Mouse (Mus musculus): ENCODE measurements at regions not wholly inside any gene's neighbourhood (a gene's known extent, or its start where the extent isn't known, plus 50 kb on each side); places are given as distances from the start of the nearest gene placed in this dataset.

DNA sequence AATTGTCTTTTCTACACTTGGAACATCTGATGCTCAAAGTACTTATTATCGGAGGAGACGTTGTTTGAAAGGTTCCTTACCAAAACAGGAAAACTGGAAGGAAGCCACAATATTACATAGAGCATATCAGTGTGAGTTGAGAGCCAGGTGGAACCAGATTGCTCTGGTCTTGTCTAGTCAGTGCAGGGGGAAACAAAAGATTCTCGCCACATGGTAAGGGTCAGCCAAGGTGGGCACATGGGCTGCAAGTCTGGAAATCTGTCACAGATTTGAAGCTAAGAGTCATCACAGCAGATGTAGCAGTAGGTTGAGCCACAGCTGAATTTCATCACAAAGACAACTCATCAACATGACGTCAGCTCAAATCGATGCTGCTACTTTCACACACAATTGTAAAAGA, 681.8 kb downstream of the Stpg2 start:
- DNase-seq (ENCODE audit: low spot score in 2 of 2): no peak

DNA sequence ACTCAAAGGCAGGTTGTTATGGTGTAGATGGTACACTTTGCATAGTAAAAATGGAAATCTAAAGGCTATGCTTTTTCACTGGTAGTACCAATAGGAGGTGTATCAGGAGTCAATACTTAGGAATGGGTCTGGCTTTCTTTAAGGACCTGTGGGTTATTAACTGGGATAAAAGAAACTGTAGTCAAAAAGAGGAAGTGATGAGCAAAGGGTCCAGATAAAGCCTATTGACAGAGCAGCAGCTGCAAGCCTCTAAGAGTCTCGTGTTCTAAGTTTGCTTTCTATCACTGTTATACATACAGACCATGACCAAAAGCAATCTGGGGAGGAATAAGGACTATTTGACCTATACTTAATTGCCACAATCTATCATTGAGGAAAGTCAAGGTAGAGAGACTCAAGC, 683.0 kb downstream of the Stpg2 start:
- DNase-seq (ENCODE audit: low spot score in 2 of 2): no peak

DNA sequence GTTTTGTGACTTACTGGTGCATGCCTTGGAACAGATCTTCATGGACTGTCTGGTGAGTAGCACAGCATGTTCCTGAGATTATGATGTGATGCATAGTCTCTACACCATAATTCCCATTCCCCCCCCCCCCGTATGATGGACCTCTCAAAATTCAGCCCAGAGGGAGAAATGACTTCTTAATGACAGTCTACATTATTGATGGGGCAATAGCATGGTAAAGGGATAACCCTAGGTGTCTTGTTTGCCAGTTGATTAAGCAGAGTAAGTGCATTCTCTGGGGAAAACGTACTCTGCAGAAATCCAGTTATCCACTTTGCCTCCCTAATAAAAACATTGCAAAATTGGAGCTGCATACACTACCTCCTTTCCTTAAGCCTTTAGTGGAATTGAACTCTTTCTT, 684.7 kb downstream of the Stpg2 start:
- no peak for DNase-seq (ENCODE audit: low spot score in 2 of 2)

DNA sequence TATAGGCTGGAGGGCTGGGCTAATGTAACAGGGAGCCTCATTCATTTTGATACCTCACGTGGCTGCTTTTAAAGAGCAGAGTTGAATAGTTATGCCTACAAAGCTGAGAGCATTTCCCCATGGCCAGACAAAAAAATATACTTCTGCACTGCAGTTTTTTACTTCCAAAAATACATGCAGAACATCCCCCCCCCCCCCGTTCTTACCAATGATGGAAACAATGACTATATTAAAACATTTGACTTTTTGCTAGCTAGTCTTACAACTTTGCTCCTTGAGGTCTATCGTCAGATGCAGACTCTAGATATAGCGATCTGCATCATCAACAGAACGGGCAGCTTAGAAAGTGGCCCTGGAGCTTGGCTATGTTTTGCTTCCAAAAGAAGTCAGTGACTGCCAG, 692.4 kb downstream of the Stpg2 start:
- no peak for DNase-seq (ENCODE audit: low spot score in 2 of 2)

DNA sequence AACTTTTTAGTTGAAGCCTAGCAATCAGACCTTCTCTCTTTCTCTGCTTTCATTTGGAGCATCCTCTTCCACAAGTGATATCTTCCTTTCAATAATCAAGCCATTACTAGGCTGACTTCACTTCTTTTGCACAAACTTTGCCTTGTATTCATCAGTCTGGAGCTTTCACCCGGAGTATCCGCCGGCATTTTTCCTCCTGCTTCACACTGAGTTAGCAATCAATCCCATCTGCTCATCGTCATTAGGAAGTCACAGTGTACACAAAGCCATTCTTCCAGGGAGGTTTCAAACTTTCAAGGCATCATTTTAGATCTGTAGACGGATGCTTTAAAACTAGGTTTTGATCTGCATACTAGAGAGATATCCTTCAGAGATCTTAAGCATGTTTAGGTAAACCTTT, 693.7 kb downstream of the Stpg2 start:
- DNase-seq (ENCODE audit: low spot score in 2 of 2): no peak

DNA sequence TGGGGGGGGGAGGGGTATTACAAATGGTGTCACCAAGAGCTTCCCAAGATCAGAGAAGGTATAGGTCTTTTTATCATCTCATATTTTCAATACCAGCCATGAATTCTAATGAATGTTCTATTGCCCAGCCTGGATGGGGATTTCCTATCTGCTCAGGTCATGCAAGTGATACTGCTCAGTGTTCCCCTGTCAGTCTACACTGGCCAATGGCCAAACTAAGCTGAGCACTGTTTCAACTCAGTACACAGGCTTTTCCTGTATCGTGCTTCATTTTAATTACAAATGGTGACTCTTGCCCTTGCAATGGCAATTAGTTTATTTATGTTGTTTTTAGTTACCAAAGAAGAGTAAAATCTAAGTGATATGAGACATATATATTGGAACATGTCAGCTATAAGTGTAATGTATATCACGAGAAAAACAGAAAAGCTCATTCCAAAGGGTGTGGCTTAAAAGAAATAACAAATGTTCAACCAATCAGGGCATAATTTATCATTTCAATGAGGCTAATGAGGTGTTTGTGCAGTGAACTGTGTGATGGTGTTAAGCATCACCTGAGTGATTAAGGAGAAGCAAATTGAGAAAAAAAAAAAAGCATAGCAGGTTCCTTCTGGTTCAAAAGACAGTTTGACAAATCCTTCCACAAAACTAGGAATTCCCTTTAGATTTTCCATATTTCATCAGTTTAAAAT, 708.3 kb downstream of the Stpg2 start:
- no peak for DNase-seq (ENCODE audit: low spot score in 2 of 2)

DNA sequence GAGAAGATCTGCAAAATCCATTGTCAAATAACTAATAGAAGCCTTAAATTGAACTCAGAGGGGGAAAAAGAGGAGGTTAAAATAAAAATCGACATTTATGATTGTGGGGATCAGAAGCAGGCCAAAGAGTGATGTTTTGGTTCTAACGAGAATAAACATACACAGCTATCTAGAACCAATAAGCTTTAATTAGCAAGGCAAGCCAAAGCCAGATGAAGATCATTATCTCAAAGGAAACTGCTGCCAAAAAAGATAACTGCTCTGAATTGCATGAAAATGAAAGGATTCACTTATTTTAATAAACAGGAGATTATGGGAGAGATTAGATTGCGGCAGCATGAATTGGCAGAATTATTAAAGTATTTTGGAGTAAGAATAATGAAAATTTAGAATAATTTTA, 716.8 kb downstream of the Stpg2 start:
- no peak for DNase-seq (ENCODE audit: low spot score in 2 of 2)

DNA sequence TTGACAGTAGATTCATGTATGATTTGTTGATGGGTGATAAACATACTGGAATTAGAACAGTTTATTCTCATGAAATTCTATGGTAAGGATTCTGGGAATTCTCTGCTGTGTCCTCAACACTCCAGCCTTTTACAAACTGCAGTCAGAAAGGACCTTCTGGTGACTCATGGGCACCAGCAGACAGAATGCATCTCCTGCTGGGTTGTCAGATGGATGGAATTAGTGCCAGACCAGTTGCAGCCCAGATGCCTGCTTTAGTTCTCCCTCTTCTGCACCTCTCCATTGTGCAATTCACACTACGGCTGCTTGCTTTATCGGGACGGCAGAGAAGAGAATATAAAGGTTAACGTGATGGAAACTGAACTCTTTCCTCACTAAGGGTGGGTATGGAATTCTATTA, 727.5 kb downstream of the Stpg2 start:
- no peak for DNase-seq (ENCODE audit: low spot score in 2 of 2)

DNA sequence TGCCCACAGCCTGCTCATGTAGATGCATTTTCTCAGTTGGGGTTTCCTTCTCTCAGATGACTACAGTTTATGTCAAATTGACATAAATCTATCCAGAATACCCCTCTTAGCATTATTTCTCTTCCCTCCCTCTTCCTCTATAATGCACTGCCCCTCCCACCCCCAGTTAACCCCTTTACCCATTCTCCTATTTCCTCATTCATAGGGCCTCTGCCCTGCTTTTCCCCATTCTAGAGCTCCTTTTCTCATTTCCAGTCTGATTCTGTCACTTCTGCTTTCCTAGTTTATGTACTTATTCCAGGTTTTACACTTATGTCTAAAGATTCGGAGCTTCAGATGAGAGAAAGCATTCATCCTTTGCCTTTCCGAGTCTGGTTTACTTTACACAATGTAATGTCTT, 740.7 kb downstream of the Stpg2 start:
- DNase-seq (ENCODE audit: low spot score in 2 of 2): no peak

DNA sequence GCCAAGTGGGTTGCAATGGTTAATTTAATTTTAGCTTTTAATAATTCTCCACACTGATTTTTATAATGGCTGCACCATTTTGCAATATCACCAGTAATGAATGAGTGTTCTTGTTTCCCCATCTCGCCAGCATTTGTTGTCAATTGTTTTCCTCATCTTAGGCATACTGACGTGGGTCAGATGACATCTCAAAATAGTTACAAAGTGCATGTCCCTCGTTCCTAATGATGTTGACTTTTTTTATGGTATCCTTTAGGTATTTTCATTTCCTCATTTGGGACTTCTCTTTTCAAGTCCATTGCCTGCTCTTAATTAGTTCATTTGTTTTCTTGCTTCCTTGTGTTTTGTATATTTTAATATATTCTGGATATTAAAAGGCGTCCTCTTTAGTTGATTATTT, 741.8 kb downstream of the Stpg2 start:
- DNase-seq (ENCODE audit: low spot score in 2 of 2): no peak

DNA sequence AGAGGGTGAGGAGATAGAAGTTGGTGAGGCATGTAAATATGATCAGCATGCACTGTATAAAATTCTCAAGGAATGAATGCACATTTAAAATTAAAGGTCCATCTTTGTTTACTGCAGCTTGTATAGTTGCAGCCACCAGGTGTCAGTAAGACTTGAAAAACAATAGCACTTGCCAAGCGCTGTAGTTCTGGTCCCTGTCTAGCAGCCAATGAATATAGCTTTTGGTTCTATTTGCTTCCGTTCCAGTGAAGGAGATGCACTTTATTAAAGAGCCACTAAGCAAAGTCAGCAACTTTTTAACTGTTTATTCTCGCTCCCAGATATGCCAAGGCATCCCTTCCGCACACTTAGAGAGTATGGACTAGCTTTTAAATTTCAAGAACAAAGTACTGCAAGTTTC, 743.6 kb downstream of the Stpg2 start:
- no peak for DNase-seq (ENCODE audit: low spot score in 2 of 2)

DNA sequence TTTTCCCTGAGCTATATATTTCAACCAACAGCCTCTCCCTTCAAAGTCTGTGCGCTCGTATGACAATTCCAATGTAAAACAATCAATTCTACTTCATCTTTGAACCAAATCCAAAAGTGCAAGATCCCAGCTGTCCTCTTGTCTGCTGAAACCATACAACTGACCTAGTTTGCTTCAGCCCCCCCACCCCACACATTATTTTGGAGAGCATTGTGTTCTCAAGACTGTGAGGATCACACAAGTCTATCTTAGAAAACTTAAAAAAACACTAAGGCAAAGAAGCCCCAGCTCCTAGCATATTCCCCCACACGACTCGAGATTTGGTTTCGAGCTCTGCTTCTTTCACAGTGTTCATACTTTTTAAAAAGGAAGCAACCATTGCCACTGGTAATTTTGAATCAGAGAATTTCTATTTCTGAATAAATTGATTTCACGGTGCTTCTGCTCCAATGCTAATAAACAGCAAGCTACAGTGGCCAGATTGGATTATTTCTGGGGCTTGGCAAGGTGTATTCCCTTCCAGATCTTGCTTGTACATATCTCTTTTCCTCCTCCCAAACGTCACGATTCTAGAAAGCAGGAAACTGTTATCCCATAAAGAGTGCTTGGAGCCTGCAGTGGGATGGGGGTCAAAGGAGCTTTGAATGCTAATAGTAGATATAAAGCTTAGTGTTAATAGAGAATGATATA, 744.7 kb downstream of the Stpg2 start:
- DNase-seq (ENCODE audit: low spot score in 2 of 2): no peak

DNA sequence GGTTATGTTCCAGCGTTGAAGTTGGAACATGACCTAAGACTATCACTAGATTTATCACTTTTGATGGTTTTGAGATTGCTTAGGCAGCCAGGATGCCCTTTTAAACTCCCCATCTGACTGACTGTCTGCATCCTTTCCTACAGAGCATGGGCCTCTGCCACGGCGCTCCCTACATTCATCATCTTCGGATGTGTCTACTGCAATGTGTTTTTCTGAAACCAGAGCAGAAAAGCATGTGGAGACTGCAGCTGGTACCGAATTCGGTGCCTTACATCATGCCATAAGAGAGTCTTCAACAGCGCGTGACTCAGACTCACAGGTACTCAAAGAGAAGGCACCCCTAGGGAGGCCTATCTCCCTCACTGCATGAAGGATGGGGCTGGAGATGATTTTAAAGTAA, 746.0 kb downstream of the Stpg2 start:
- no peak for DNase-seq (ENCODE audit: low spot score in 2 of 2)

DNA sequence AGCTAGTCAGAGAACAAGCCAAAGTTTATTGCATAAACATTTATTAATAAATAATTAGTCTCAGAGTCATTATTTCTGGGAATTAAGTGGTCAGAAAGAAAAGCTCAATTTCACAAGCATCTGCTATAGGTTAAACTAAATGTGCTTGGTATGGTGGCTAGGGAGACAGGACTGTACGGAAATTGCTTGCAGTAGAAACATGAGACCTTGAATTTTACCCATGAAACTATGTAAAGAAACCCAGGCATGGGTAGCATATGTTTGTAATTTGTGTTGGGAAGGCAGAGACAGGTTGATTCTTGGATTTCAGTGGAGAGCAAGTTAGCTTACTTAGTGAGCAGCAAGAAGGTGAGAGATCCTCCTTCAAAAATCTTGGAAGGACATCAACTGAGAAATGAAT, 772.7 kb downstream of the Stpg2 start:
- DNase-seq (ENCODE audit: low spot score in 2 of 2): no peak

DNA sequence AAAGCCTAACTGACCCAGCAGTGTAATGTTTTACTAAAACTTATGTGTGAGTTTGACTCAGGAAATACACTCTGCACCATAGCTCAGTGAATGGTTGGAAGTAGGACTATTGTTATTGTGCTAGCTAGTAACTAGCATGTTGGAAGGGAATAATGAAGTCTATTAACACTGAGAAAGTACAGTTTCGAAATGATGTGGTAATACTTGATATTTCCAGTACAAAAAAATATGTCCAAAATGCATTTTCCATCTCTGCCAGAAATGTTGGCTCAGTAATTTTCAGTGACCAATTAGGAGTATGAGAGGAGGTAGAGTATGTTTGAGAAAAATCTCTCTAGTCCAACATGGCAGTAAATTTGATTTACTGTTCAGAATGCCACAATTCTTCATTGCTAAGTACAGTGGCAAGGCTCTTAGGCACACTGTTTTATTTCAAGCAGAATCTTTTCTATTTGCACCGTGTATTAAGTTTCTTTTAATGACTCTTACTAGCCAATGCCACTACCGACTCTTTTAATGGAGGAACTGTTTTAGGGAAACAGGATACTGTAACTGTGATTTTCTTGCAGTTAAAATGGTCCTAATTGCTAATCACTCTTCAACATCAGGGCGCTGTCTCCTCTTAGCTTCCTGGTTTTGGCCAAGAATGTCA, 780.5 kb downstream of the Stpg2 start:
- no peak for DNase-seq (ENCODE audit: low spot score in 2 of 2)

DNA sequence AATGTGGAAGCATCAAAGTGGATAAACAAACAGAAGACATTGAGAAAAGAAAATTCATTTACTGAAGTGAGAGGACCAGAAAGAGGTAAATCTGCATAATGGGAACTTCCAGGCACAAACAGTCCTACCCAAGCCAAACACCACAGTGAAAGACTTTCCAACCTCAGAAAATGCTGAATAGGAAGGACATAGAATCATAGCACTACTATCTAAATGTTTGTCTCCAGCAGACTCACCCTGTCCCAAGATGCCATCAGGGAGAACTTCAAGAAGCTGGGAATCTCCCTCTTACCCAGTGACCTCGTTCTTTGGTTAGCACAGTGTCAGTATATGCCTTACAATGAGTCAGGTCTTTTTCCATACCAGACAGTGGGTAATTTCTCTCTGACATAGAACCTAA, 783.4 kb downstream of the Stpg2 start:
- no peak for DNase-seq (ENCODE audit: low spot score in 2 of 2)

DNA sequence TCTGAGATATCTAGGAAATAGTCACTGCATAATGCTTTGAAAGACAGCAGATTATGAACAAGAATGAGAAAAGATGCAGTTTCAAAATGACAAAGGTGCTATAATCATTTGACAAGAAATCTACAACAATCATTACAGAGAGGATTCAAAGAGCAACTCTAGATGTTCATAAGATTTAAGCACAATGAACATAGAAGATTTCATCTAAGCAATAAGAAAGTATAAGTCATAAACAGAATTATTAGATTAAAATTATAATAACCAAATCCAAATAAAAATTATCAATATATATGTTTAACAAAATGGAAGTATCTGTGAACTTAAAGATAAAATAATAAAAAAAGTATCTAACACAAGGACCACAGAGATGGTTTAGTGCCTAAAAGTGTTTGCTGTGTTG, 783.9 kb downstream of the Stpg2 start:
- DNase-seq (ENCODE audit: low spot score in 2 of 2): no peak

DNA sequence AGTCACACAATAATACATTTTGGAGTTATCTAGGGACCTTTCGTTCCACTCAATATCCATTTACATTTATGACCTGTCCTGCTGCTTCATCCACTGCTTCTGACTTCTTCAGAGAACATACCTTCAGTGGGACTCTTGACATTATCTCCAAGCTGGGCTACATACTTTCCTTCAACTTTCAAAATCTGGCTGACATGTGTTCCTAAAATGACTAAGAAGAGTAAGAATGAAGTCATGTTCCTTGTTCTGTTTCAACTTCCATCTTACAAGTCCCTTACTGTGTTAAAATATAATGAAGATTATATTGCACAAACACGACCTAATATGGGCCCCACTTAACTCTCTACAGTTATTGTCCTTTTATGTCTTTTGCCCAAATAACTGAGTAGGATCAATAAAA, 807.0 kb downstream of the Stpg2 start:
- DNase-seq (ENCODE audit: low spot score in 2 of 2): no peak

DNA sequence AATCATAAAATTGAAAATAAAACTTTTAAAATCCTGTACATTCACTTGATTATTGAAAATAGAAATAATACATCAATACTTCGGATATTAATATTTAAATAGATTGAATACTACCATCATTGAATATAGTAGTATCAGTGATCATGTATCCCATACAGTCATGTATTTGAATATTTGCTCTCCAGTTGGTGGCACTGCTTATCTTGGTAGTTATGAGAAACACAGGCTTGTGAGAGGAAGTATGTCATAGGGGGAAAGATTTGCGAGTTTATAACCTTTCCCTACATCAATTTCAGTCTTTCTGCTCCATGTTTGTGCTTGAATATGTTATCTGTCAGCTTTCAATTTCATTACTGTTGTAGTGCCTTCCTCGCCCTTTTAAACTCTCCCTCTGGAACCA, 828.6 kb downstream of the Stpg2 start:
- DNase-seq (ENCODE audit: low spot score in 2 of 2): no peak

DNA sequence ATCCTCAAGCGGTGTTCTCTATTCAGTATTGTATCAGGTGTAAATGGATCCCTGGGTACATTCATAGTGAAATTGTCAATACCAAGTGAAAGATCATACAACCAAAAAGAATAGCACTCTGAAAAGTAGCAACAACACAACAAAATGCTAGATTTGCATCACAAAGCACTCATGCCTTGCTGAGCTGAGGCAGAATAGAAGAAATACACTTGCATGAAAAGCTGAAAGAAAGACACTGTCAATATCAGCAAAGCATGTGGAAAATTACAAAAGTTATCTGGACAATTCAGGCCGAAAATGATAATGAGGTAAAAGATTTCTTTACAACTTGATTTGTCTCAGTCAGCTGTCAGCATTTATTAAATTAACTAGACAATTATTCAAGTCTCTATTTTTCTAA, 829.6 kb downstream of the Stpg2 start:
- no peak for DNase-seq (ENCODE audit: low spot score in 2 of 2)

DNA sequence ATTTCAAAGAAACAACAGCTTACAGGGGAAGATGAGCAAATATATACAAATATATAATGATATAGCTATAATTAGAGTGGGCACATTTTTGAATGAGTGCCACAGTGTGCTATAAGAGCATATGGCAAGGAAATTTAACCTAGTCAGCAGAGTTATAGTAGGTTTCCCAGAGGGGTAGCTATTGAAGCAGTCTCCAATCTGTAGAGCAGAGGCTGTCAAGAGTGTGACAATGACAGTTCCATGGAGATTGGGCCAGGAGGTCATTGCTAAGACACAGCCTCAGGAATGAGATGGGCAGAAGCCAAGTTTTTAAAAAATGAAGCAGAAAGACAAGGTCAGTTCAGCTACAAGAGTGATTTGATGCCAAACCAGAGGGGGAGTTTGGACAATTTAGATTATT, 839.4 kb downstream of the Stpg2 start:
- DNase-seq (ENCODE audit: low spot score in 2 of 2): no peak

DNA sequence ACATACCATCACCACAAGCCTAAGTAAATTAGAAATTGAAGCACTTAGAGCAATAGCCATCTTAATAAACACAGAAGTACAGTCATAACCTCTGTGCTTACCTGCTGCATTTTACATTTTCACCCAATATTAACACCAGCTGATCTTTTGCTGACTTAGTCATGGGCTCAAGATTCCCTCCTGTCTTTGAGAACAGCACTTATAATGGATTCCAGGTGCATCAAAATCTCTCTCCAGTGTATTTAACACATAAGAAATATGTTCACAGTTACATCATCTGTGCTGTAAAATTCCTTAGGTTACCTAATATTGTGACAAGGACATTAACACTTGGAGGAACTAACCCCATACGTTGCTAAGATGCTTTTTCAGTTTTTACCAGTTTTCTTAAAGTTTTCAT, 849.1 kb downstream of the Stpg2 start:
- DNase-seq (ENCODE audit: low spot score in 2 of 2): no peak

DNA sequence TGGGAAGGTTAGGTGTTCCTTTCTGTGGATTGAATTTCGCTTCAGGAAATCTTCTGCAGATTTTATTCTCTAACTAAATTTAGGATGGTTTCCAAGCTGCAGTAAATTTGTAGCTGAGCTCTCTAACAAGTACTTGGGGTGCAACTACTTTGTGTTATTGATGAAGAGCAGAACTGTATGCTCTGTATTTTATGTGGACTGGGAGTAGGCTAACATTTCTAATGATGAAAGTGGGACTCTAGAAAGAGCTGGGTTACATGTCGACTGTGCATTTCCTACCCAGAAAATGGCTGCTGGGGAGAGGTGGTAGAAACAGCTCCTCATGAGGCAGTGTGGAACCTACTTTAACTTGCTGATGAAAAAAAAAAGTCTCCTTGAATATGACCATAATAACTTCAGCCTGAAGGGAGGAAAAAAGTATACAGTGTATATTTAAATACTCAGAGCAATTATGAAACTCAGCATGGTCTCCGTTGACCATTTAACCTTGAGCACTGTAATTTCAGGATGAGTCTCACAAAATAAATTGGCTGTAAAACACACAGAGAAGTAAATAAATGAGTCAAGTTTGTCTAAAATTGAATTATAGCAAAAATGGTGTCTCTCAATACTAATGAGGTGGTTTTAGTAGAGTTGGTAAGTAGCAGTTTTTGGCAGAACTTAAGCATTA, 852.6 kb downstream of the Stpg2 start:
- DNase-seq (ENCODE audit: low spot score in 2 of 2): no peak
